Mouse (Mus musculus) cerebellum, adult 18-20 months (tissue): ENCODE measurements around the gene Polr2e.
A peak's percentile ranks its signal among the peaks of the same experiment; 100 is the strongest.

ENCODE experiments used
- DNase-seq, 2 experiments: peaks; one replicate each; pipeline ENCODE4 v3.0.0; 2021

The Polr2e gene

DNA sequence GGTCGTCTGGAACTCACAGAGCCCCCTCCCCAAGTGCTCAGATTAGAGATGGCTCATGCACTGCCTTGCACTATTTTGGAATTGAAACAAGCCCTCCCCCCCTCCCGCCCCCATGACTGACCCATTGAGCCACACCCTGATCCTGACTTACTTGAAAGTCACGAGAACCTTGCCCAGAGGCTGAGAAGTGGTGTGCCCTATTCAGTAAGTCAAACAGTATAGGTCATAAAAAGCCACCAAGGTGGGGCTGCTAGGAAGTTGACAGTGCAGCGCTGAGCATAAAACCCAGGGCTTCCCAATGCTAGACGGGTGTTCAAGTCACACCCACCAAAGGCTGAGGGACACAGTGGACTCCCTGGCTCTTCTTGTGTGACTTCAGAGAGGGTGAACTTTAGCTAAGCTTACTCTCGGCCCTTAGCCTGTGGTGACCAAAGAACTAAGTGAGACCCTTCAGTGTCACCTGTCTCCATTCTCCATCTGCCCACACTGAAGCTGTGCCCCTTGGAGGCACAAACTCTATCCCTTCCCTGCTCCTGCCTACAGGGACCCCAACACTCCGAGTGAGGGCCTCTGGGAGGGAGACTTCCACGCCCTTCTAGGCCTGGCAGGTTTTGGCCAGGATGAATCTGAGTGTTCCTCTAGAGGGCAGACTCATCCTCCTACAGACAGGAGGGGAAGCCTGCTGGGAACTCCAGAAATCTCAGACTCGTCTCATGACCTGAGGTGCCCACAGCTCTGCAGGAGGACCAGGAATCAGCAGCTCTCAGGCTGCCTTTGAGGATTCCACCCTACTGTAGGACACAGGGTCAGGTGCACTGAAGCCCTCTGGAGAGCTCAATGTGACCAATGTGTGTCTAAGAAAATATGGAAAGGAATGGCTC lies 5.8 kb downstream of the Polr2e start:
- DNase-seq, result peak; percentile 56 to 63

DNA sequence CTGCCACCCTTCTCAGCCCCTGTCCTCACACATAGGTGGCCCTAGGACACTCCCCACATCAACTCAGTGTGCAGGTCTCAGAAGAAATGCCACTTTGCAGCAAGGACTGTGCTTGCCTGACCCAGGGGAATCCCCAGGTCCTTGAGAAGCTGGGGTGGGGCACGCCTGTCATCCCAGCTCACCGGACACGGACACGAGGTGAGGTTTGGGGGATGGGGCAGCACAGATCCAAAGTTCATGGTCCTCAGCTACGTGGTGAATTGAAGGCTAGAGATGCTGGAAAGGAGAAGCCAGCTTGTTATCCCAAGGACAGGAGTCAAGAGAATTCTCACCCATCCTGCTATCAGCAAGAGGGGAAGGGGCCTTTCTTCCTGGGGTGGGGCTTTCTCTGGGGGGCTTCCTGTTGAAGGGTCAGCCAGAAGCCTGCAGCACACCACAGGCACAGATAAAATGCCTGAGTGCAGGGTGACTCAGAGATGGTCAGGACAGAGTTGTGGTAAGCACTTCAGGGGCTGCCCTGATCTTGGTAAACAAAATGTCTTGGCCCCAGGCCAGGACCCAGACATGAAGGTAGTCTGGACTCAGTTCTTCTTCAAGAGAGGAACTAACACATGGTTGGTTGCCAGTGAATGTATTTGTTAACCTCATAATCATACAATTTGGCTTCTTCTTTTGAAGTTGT lies 6.7 kb downstream of the Polr2e start:
- no peak for DNase-seq

DNA sequence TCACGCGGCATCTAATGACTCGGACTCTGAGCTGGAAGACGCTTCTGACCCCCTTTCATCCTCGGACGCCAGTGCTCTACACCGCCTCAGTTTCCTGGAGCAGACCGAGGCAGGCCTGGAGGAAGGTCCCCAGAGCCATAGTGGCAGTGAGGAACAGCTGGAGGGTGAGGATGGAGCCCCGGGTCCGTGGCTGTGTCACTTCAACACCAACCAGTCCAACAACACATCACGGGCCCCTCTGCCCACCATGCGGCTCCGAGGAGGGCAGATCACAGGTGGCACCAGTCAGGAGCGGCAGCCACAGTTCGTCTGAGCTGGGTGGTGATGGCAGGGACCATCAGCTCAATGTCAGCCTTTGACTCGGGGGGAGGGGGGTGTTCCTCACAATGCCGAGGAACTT lies 8.9 kb downstream of the Polr2e start:
- DNase-seq, result no peak

- no peak for DNase-seq
Observed at GRCm38 (mm10) chr10:80030191-80030590, 9.4 kb downstream of the Polr2e start.

DNA sequence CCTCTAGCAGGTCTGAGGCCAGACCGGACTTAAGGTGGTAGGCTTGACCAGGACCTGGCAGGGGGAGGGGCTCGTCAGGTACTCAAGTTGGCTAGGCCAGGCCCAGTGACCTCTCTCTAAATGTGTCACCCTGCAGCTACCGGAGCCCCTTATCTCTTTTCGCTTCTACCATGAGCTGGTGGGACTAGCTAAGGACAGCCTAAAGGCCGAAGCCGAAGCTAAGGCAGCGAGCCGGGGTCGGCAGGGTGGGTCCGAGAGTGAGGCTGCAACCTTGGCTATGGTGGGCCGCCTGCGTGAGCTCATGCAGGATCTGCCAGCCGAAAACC lies 11.1 kb downstream of the Polr2e start:
- no peak for DNase-seq

DNA sequence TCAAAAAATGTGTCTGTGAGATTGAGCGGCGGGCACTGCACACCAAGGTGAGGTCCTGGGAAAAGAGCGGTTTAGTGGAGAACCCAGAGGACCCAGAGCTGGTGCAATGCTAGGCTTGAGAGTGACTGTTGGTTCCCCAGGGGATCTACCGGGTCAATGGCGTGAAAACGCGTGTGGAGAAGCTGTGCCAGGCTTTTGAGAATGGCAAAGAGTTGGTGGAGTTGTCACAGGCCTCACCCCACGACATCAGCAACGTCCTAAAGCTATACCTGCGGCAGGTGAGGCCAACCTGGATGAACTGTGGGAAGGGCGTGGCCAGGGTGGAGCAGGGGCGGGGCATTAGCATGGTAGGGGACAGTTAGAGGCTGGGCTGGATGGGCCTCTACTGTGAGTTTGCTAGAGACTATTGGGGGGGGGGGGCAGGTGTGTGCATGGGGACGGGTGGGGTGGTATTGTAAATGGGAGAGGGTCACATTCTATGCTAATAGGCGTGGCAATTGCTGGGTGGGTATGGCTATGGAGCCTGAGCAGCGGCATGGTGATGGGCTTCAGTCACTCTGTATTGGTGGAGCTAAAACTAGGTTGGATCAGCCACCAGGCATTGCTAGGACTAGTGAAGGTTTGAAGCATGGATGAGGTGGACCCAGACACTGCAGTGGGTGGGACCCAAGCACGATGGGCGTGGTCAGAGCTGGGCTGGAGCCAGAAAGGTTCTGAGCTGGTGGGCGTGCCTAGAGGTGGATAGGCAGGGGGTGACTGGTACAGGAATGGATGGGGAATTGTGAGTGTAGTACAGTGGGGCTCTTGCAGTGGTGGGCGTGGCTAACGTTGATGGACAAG lies 11.7 kb downstream of the Polr2e start:
- no peak for DNase-seq

- no peak for DNase-seq
Observed at GRCm38 (mm10) chr10:80025889-80026288, 13.7 kb downstream of the Polr2e start.

- no peak for DNase-seq
Observed at GRCm38 (mm10) chr10:80025463-80025862, 14.1 kb downstream of the Polr2e start.

DNA sequence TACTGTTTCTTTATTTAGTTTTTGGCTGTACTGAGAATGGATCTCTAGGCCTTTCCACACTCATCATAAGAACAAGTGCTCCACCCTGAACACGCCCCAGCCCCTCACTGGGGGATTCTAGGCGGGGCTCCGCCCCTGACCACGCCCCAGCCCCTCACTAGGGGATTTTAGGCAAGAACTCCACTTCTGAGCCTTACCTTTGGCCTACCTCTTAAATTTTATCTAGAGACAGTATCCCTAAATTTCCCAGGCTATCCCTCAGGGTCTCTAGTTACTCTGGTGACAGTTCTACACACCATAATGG lies 14.6 kb downstream of the Polr2e start:
- no peak for DNase-seq

- DNase-seq, result no peak
Observed at GRCm38 (mm10) chr10:80024229-80025043, 15.2 kb downstream of the Polr2e start.

GRCm38 (mm10) chr10:80023758-80024157 lies 15.8 kb downstream of the Polr2e start:
- DNase-seq, result no peak

- no peak for DNase-seq
Observed at GRCm38 (mm10) chr10:80022806-80023205, 16.8 kb downstream of the Polr2e start.

DNA sequence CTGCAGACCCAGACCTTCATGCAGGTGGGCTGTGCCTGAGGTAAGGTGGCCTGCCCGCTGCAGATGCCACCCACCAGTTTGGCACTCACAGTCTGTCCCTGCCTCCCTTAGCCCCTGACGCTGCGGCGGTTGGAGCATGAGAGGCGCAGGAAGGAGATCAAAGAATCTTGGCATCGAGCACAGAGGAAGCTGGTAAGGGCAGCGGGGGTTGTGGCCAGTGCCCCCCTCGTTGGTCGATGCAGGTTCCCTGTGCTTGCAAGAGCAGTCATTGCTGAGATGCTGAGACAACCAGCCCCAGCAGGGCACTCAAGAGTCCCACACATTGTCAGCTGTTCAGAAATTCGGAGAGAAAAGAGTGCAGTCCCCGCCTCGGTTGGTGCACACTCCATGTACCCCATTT lies 17.4 kb downstream of the Polr2e start:
- DNase-seq, result no peak

- DNase-seq, result no peak
Observed at GRCm38 (mm10) chr10:80021320-80021641, 18.3 kb downstream of the Polr2e start.

GRCm38 (mm10) chr10:80020603-80021319 lies 18.8 kb downstream of the Polr2e start:
- DNase-seq, result no peak

DNA sequence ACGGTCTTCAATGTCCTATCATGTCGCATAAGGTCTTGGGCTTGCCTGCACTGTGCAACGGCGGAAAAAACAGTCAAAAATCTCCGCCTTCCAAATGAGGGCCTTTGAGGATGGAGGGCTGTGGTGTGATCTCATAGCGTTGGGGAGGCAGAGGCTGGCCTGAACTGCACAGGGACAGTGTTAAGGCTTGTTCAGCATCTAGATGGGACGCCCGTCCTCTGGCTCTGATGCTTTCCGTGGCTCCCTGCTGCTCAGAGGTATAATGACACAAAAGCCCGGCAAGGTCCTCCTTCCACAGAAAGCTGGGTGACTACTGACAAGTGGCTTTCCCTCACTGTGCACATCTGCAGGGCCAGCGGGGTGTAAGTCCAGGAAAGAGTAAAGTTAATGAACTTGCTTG lies 19.4 kb downstream of the Polr2e start:
- DNase-seq, result no peak

DNA sequence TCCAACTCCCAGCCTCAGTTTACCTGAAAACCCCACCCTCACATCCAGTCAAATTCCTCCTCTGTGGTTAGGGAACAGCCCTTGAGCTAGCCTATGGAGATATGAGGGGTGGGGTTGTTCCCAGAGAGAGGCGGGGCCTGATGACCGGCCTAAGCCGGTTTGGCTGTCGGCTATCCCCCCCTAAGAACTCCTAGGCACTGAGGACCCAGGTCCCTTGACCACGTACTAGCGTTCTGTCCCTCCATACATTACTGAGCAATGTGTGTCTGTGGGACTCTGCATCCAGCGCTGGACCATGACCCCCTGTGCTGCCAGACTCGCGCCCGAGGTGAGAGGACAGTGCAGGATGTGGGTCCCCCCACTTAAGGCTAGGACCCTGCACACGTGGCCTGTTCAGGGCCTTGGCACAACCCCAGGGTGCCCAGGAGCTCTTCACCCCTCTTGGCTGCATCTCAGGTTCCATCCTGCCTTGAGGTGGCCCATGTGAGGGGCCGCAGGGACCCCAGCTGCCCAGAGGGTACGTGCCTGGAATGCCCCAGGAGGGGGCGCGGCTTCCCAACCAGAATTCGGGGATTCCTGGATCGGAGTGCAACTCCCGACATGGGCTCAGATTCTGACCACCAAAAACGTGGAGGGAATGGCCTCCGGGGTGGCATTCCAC lies 20.0 kb downstream of the Polr2e start:
- no peak for DNase-seq

DNA sequence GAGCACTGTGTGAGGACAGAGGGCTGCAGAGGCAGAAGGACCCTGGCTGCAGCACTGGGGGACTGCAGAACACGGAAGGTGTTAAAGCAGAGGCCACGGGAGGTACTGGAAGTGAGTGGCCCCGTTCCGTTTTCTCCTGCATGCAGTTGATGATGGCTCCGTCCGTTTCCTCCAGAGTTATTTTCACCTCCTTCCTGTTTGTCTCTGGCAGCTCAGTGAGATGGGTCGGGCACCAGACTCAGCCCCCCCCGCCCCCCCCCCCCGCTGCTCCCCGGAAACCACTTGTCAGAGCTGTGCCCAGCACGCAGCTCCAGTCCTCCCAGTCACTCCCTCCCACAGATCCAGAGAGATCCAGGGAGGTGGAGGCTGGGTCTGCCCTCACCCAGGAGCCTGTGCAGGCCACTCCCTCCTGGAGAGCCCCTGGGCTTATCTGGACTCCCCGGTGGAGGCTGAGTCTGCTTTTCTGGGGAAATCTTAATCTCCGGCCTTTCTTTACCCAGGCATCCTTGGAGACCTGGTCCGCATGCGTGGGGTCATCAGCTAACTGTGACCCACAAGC lies 20.8 kb downstream of the Polr2e start:
- no peak for DNase-seq

- DNase-seq, result no peak
Observed at GRCm38 (mm10) chr10:80017771-80018170, 21.8 kb downstream of the Polr2e start.

- no peak for DNase-seq
Observed at GRCm38 (mm10) chr10:80017361-80017760, 22.2 kb downstream of the Polr2e start.

GRCm38 (mm10) chr10:80016931-80017330 lies 22.7 kb downstream of the Polr2e start:
- DNase-seq, result no peak
